Mouse (Mus musculus): ENCODE data around the gene Elavl1. TPM values are rescaled to one million over a fixed set of nuclear protein-coding genes. Genes with fewer than 3 reads are reported as not detected.

The Elavl1 gene
- polyA plus RNA-seq, 1 experiment from 2014 or later, result 59.6 TPM

DNA sequence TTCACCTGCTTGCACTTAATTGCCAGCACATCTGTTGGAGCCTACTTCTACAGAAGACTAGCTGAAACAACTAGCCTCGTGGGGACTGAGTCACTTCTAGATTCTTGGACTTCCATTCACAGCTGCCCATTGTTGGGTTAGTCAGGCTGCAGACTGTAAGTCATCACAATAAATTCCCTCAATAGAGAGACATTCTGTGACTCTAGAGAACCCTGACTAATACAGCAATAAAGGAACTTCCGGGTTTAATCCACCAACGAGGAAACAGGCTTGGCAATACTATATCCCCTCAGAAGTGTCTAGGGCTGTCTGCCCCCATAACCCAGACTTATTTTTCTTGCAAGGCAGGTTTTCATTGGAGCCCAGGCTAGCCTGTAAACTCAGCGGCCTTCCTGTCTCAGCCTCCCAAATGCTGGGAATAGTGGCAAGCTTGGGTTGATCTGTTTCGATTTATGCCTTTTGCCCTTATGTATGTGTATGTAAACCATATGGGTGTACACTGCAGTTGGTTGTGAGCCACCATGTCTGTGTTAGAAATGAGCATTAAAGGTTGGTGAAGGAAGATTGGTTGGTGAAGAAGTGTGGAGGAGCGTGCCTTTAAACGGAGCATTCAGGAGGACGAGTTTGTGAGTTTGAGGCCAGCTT, 73.0 kb downstream of the Elavl1 start:
- H3K4me1 ChIP-seq (ENCODE audit: insufficient read depth), result peaks cover 13% of the 10 kb centered on the region
- peak overlapping the region; percentile 74; the same call in 1 of the 2 replicates for H3K27ac ChIP-seq (ENCODE audit: low read depth)
- no peaks in the 10 kb centered on the region for H3K9me3 ChIP-seq (ENCODE audit: low read length)
- peak overlapping the region; percentile 93 for H3K4me3 ChIP-seq (ENCODE audit: low read depth, low read length)
- H3K9ac ChIP-seq (replicated peaks), result peak overlapping the region; percentile 93
- TF ChIP-seq CTCF (IDR thresholded peaks at IDR 0.05; ENCODE audit: low read depth) (no peak), EP300 (IDR thresholded peaks at IDR 0.05; ENCODE audit: low read depth) (no peak)
- WGBS (ENCODE audit: insufficient replicate concordance), result 40% methylated on average over 8 of the region's 8 CpGs
- DNase-seq (no peak), ATAC-seq (no peak)
- H3K36me3 ChIP-seq (replicated peaks; ENCODE audit: insufficient read depth, low read length), result peaks cover 7% of the 10 kb centered on the region
- peak overlapping the region; percentile 85 for H3K4me2 ChIP-seq (ENCODE audit: low read depth, low read length)
- no peaks in the 10 kb centered on the region for H3K27me3 ChIP-seq (ENCODE audit: insufficient read depth, low read length)

DNA sequence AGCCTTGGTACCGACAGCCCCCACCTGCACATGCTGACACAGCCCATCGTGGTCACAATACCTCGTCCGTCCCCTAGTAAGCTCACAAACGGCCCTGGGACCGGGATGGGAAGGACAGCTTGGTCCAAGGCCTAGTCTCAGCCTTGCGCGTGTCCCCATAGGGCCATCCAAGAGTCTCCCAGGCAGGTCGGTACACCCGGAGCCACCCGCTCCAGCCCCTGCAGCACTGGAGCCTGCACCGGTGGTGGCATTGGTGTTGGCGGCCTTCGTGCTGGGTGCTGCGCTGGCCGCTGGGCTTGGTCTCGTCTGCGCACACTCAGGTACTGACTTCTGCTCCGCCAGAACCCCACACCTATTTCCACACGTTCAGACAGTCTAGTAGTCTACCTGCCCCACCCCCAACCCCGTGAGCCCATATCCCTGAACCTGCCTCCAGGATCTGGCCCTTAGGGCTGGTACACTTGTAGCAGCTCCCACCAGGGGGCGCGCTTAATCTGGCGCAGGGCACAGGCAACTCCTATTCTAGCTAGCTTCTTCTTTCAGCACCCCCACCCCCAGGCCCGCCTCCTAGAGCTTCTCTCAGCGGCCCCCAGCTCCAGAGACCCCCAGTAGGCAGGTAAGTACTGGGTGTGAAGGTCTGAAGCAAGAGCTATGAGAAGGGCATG, 74.8 kb downstream of the Elavl1 start:
- WGBS (ENCODE audit: insufficient replicate concordance), result 45% methylated on average over 26 of the region's 26 CpGs
- ATAC-seq, result peak; percentile 28
- peaks cover 13% of the 10 kb centered on the region for H3K4me1 ChIP-seq (ENCODE audit: insufficient read depth)

DNA sequence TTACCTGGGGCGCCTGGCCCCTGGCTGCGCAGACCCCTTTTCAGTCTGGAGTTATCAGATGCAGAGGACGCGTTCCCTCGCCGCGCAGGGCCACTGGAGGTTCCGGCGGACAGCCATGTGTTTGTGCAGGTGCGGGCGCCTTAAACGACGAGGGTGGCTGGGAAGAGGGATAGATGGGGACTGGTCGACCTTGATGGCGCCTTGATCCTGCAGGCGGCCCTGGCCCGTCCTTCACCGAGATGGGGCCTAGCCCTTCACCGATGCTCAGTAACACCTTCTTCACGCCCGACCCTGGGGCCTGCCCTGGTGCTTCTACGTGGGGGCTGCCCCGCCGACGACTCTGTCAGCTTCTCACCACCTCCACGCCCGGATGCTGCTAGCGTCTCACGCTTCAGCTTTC, 76.0 kb downstream of the Elavl1 start:
- ATAC-seq (no peak), DNase-seq (no peak)
- H3K4me1 ChIP-seq (ENCODE audit: insufficient read depth), result peaks cover 13% of the 10 kb centered on the region
- no peaks in the 10 kb centered on the region for H3K9me3 ChIP-seq (ENCODE audit: low read length)
- WGBS (ENCODE audit: insufficient replicate concordance), result 44% methylated on average over 29 of the region's 29 CpGs
- H3K9ac ChIP-seq (replicated peaks), result no peak overlapping the region
- H3K27me3 ChIP-seq (ENCODE audit: insufficient read depth, low read length), result no peaks in the 10 kb centered on the region
- no peak overlapping the region for H3K27ac ChIP-seq (ENCODE audit: low read depth)
- H3K36me3 ChIP-seq (replicated peaks; ENCODE audit: insufficient read depth, low read length), result peaks cover 30% of the 10 kb centered on the region
- H3K4me3 ChIP-seq (ENCODE audit: low read depth, low read length), result no peak overlapping the region
- TF ChIP-seq CTCF (IDR thresholded peaks at IDR 0.05; ENCODE audit: low read depth) (no peak), EP300 (IDR thresholded peaks at IDR 0.05; ENCODE audit: low read depth) (no peak)
- H3K4me2 ChIP-seq (ENCODE audit: low read depth, low read length), result no peak overlapping the region

More for the DNA sequence above, 74.8 kb downstream of the Elavl1 start:
- Histone ChIP-seq H3K9me3 (ENCODE audit: low read length) (no peaks in the 10 kb centered on the region), H3K36me3 (replicated peaks; ENCODE audit: insufficient read depth, low read length) (peaks cover 18% of the 10 kb centered on the region), H3K27ac (ENCODE audit: low read depth) (no peak overlapping the region), H3K27me3 (ENCODE audit: insufficient read depth, low read length) (no peaks in the 10 kb centered on the region), H3K9ac (replicated peaks) (no peak overlapping the region), H3K4me3 (ENCODE audit: low read depth, low read length) (no peak overlapping the region), H3K4me2 (ENCODE audit: low read depth, low read length) (no peak overlapping the region)
- TF ChIP-seq CTCF (IDR thresholded peaks at IDR 0.05; ENCODE audit: low read depth) (peak; percentile 93), EP300 (IDR thresholded peaks at IDR 0.05; ENCODE audit: low read depth) (no peak)
- peak; percentile 91 for DNase-seq

DNA sequence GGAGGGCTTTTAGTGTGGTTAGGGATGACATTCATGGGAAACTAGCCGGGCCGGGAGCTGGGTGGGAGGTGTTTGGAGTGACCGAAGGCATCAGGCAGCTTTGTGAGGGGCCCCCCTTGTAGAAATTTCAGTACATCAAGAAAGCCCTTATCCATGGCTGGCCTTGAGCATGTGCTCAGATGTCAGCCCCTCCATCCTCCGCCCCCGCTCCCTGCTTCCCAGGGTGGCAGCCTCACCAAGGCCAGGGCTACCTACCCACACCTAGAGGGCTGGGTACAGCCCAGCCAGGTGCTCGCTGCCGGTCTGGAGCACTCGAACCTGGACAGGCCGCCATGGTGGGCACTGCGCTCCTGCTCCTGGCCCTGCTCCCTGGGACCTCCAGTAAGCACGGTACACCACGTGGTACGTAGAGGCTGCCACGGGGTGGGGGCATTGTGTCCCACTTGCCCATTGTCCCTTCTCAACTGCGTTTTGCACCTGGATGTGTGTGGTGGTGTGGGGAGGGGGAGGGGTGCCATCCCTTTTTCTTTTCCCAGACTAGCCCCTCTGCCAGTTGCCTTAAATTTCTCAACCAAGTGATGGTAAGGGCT, 77.2 kb downstream of the Elavl1 start, which contains the start of gene Tgfbr3l:
TSS of gene Tgfbr3l (plus strand) at position 264 of the 590 bp plus-strand sequence.
- ATAC-seq (no peak), DNase-seq (no peak)
- Histone ChIP-seq H3K9me3 (ENCODE audit: low read length) (no peaks in the 10 kb centered on the region), H3K9ac (replicated peaks) (no peak within 1 kb of the TSS), H3K36me3 (replicated peaks; ENCODE audit: insufficient read depth, low read length) (peaks cover 42% of the 10 kb centered on the region), H3K4me2 (ENCODE audit: low read depth, low read length) (no peak within 1 kb of the TSS), H3K4me1 (ENCODE audit: insufficient read depth) (peaks cover 6% of the 10 kb centered on the region; the same call in 1 of the 2 replicates), H3K27me3 (ENCODE audit: insufficient read depth, low read length) (no peaks in the 10 kb centered on the region), H3K4me3 (ENCODE audit: low read depth, low read length) (no peak within 1 kb of the TSS), H3K27ac (ENCODE audit: low read depth) (no peak within 1 kb of the TSS)
- no peak for TF ChIP-seq CTCF (IDR thresholded peaks at IDR 0.05; ENCODE audit: low read depth)
- no peak for TF ChIP-seq EP300 (IDR thresholded peaks at IDR 0.05; ENCODE audit: low read depth)
- 88% methylated on average over 15 of the region's 15 CpGs for WGBS (ENCODE audit: insufficient replicate concordance)

DNA sequence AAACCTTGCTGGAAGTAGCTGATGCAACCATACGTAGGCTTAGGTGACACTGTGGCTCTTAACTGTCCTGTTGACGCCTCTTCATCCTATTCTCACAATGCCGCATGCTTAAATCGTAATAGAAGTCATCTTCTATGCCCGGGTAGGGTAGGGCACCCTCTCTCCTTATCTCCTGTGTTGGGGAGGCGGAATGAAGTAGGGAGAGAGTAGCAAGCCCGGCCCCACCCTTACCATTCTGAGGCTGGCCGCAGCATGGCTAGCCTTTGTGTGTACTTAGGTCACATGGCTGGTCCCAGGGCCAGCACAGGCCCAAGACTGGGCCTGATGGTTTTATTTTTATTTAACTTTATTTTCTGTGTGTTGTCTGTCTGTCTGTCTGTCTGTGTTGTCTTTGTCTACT, 78.0 kb downstream of the Elavl1 start:
- no peak overlapping the region for H3K9ac ChIP-seq (replicated peaks)
- WGBS (ENCODE audit: insufficient replicate concordance), result 78% methylated on average over 8 of the region's 8 CpGs
- peaks cover under 1% of the 10 kb centered on the region; the same call in 1 of the 2 replicates for H3K4me1 ChIP-seq (ENCODE audit: insufficient read depth)
- no peak overlapping the region for H3K4me2 ChIP-seq (ENCODE audit: low read depth, low read length)
- H3K36me3 ChIP-seq (replicated peaks; ENCODE audit: insufficient read depth, low read length), result peaks cover 47% of the 10 kb centered on the region
- DNase-seq, result no peak
- no peak overlapping the region for H3K27ac ChIP-seq (ENCODE audit: low read depth)
- TF ChIP-seq CTCF (IDR thresholded peaks at IDR 0.05; ENCODE audit: low read depth), result no peak
- TF ChIP-seq EP300 (IDR thresholded peaks at IDR 0.05; ENCODE audit: low read depth), result no peak
- no peaks in the 10 kb centered on the region for H3K27me3 ChIP-seq (ENCODE audit: insufficient read depth, low read length)
- ATAC-seq, result no peak
- no peak overlapping the region for H3K4me3 ChIP-seq (ENCODE audit: low read depth, low read length)
- H3K9me3 ChIP-seq (ENCODE audit: low read length), result no peaks in the 10 kb centered on the region

DNA sequence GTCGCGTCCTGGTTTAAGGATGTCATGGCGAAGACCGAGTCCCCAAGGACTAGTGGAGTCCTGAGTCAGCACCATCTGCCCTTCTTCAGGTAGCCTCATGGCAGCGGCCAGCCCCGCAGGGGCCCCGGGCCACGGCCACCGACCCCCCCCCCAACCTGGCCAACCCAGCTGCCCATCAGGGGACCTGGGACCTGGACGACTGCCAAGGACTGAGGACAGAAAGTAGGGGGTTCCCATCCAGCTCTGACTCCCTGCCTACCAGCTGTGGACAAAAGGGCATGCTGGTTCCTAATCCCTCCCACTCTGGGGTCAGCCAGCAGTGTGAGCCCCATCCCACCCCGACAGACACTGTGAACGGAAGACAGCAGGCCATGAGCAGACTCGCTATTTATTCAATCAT, 79.5 kb downstream of the Elavl1 start:
- Histone ChIP-seq H3K4me1 (ENCODE audit: insufficient read depth) (peaks cover under 1% of the 10 kb centered on the region; the same call in 1 of the 2 replicates), H3K4me3 (ENCODE audit: low read depth, low read length) (no peak overlapping the region), H3K9me3 (ENCODE audit: low read length) (no peaks in the 10 kb centered on the region), H3K36me3 (replicated peaks; ENCODE audit: insufficient read depth, low read length) (peaks cover 50% of the 10 kb centered on the region), H3K9ac (replicated peaks) (no peak overlapping the region), H3K4me2 (ENCODE audit: low read depth, low read length) (no peak overlapping the region), H3K27ac (ENCODE audit: low read depth) (no peak overlapping the region), H3K27me3 (ENCODE audit: insufficient read depth, low read length) (no peaks in the 10 kb centered on the region)
- 80% methylated on average over 13 of the region's 13 CpGs for WGBS (ENCODE audit: insufficient replicate concordance)
- ATAC-seq, result no peak
- TF ChIP-seq EP300 (IDR thresholded peaks at IDR 0.05; ENCODE audit: low read depth) (no peak), CTCF (IDR thresholded peaks at IDR 0.05; ENCODE audit: low read depth) (no peak)
- no peak for DNase-seq
